17 mouse cellular contexts compared by ENCODE assay signal in genomic region chr16:65964260-65964659, GRCm38 (mm10).
DNase-seq lines count a peak whose midpoint lies in the region; ATAC-seq lines count a peak whose summit lies in the region.
"Had no signal": no experiment of that assay in that cellular context is flagged by ENCODE, and none has a peak within 500 bp of the region (broad histone marks: within the 10 kb centered on the region; RNA-seq: fewer than 3 reads in every experiment).

No protein-coding gene starts in this region.

- no peaks in the 10 kb centered on the region for H3K27me3 ChIP-seq in forebrain, embryonic 16.5 days (replicated peaks; ENCODE audit: control insufficient read depth, insufficient read depth, low read length)
- no peaks in the 10 kb centered on the region for H3K27me3 ChIP-seq in midbrain, embryonic 13.5 days
- H3K27me3 ChIP-seq: stomach, embryonic 15.5 days had no signal

- no peak overlapping the region for H3K27ac ChIP-seq in forebrain, embryonic 16.5 days (ENCODE audit: low read length)
- H3K27ac ChIP-seq in midbrain, embryonic 13.5 days = no peak overlapping the region
- H3K27ac ChIP-seq: stomach, embryonic 15.5 days had no signal

- no peak overlapping the region for H3K9ac ChIP-seq in forebrain, embryonic 16.5 days (replicated peaks; ENCODE audit: low read depth, low read length)
- no peak overlapping the region for H3K9ac ChIP-seq in midbrain, embryonic 13.5 days (replicated peaks)
- H3K9ac ChIP-seq: stomach, embryonic 15.5 days had no signal

- no peak overlapping the region for H3K4me2 ChIP-seq in forebrain, embryonic 16.5 days (ENCODE audit: low read length)
- H3K4me2 ChIP-seq in midbrain, embryonic 13.5 days (replicated peaks) = no peak overlapping the region
- H3K4me2 ChIP-seq: stomach, embryonic 15.5 days had no signal

- 41% methylated on average over 1 of the region's 1 CpGs for WGBS in forebrain, embryonic 16.5 days
- 32% methylated on average over 1 of the region's 1 CpGs for WGBS in midbrain, embryonic 13.5 days

- H3K4me3 ChIP-seq in forebrain, embryonic 16.5 days (replicated peaks; ENCODE audit: low read length) = no peak overlapping the region
- no peak overlapping the region for H3K4me3 ChIP-seq in midbrain, embryonic 13.5 days (replicated peaks)
- H3K4me3 ChIP-seq: stomach, embryonic 15.5 days had no signal

- ATAC-seq in forebrain, embryonic 16.5 days = peak; percentile 78
- peak; percentile 69 for ATAC-seq in midbrain, embryonic 13.5 days
- ATAC-seq: intestine, postnatal 0 days had no signal

- H3K4me1 ChIP-seq in forebrain, embryonic 16.5 days (replicated peaks; ENCODE audit: control insufficient read depth, insufficient read depth, low read length) = peaks cover 4% of the 10 kb centered on the region
- H3K4me1 ChIP-seq in midbrain, embryonic 13.5 days (replicated peaks) = peaks cover 5% of the 10 kb centered on the region
- H3K4me1 ChIP-seq: stomach, embryonic 15.5 days had no signal

- no peaks in the 10 kb centered on the region for H3K36me3 ChIP-seq in forebrain, embryonic 16.5 days (ENCODE audit: control insufficient read depth, insufficient read depth)
- H3K36me3 ChIP-seq in midbrain, embryonic 13.5 days = no peaks in the 10 kb centered on the region
- H3K36me3 ChIP-seq: stomach, embryonic 15.5 days had no signal

- H3K9me3 ChIP-seq in forebrain, embryonic 16.5 days (ENCODE audit: control insufficient read depth, low read length) = no peaks in the 10 kb centered on the region
- no peaks in the 10 kb centered on the region for H3K9me3 ChIP-seq in midbrain, embryonic 13.5 days
- H3K9me3 ChIP-seq: stomach, embryonic 15.5 days had no signal

- DNase-seq in embryo, embryonic 11 days = peak; percentile 31
- DNase-seq in embryo, embryonic 9.5 days (ENCODE audit: extremely low spot score) = no peak
- peak; percentile 20 for DNase-seq in brain, embryonic 18.5 days (ENCODE audit: low read depth, low spot score)
- DNase-seq in testis, postnatal 14 days (ENCODE audit: low spot score) = no peak
- DNase-seq in adrenal gland, postnatal 4 days (ENCODE audit: low spot score in 2 of 2) = no peak
- DNase-seq in adrenal gland, postnatal 36 days = no peak
- DNase-seq: adrenal gland, adult 8-10 months; gastrocnemius, postnatal 10 days; heart, postnatal 14 days; kidney, postnatal 36 days; liver; lung, adult 2 months; thymus, postnatal 14 days had no signal

Comparison
In these comparisons a context has a peak if more than half of its experiments do, and no peak if none do; other contexts are left out.
1. DNase-seq: peak in embryo, embryonic 11 days (single experiment) and brain, embryonic 18.5 days (single experiment); none in embryo, embryonic 9.5 days (single experiment), testis, postnatal 14 days (single experiment), adrenal gland, postnatal 4 days (0 of 2) and adrenal gland, postnatal 36 days (0 of 2).